Mouse (Mus musculus): Measurements from ENCODE around the gene Apol10a. TPM values are rescaled to one million over a fixed set of nuclear protein-coding genes. Genes with fewer than 3 reads are reported as not detected.
"Not testable (repeated sequence)": the region's sequence is repeated elsewhere in the genome, so short reads cannot be mapped to it uniquely, and the experiment has no call there.

Apol10a gene
- polyA plus RNA-seq (2012; ENCODE audit: insufficient read depth, insufficient read length, low replicate concordance, missing spikeins), result not detected in 2 replicates

DNA sequence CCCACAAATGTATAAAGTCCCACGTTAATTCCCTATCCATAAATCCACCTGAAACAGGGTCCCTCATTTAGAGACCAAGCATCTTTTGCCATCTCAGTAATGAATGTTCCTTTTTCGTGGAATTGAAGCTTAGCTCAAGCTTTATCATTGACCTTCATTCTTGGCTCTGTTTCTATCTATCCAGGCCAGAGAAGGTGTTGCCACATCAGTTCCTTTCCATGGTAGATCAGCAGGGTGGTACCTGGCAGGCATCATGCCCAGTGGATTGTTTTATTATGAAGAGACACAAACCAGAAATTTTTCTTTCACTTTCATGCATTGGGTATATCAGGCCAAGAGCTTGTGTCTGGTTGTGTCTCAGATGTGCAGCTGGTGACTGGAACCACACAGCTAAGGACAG, at the start of gene Apol10a:
Gene Apol10a (plus strand): TSS at position 355 of the 400 bp plus-strand sequence.
- not testable (repeated sequence) for H3K4me1 ChIP-seq (ENCODE audit: control insufficient read depth, insufficient read depth, low read length); H3K4me3 ChIP-seq (ENCODE audit: insufficient read depth, low read depth, low read length); H3K27ac ChIP-seq (ENCODE audit: insufficient read depth, low read depth, low read length)
- 85% methylated on average over 2 of the region's 2 CpGs for WGBS

DNA sequence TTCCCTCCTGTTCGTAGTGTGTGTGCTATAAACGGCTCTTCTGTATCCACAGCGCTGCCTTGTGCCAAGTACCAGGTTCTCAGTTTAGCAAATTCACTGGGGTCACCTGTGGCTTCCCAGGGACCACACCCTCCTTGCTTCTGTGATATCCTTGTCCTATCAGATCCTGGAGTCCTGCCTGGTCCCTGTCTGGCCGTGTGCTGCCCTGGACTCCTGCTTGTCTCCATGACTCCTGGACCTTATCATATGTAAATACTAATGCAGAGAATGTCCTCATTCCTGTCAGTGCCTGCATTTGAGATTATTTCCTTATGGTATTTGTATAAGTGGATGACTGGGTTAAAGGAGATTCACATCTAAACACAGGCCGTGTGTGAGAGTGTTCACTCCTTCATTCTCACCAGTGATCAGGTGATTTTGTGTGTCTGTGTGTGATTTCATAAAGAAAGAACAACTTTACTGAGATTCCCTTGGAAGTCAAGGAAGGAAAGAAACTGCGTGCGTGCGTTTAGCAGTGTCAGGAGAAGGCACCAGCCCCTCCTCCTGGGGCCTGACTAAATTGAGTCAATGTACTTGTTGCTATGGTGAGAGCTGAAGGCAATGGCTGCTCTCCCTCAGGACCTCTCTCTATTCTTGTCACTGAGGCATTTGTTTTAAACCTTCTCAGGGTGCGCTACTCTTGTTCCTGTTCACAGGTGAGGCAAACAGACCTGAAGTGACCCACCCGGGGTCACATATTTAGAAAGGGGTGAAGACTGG, 48.0 kb upstream of the Apol10a start:
- WGBS, result 58% methylated on average over 9 of the region's 10 CpGs
- not testable (repeated sequence) for H3K4me1 ChIP-seq (ENCODE audit: control insufficient read depth, insufficient read depth, low read length); H3K27ac ChIP-seq (ENCODE audit: insufficient read depth, low read depth, low read length); H3K4me3 ChIP-seq (ENCODE audit: insufficient read depth, low read depth, low read length)

DNA sequence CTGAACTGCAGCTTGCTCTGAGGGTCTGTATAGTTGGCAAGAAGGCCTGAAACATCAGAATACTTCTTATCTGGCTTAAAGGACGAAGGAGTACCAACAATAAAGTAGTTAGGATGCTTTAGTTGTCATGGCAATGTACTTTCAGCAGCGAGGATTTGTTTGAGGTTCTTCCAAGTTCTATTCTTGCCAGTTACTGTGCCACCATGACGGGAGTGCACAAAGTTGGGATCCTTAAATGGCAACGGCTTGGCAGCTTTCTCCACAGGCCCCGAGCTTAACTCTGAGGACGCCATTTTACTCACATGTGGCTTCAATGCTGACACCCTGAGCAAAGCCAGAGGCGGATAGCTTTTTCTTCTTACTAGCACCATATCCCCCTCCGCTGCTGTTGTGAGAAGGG, 32.1 kb upstream of the Apol10a start:
- 39% methylated on average over 8 of the region's 8 CpGs for WGBS
- H3K27ac ChIP-seq (ENCODE audit: insufficient read depth, low read depth, low read length), result not testable (repeated sequence)

DNA sequence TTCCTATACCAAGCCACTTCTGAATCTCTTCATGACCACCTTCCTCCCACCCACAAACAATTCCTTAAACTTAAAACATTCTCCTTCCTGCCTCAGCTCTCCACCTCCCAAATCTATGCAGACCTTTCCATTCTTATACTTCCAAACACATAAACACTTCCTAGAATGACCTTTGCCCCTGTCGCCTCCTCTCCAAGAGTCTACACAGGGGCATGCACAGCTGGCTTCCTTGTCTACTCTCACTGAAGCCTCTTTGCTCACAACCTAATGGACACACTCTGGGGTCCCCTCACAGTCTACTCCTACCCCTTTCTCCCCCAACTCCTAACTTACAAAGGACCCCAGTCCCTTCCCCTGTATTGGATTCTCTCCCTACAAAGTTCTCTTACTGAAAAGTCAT, 31.2 kb upstream of the Apol10a start:
- not testable (repeated sequence) for H3K4me3 ChIP-seq (ENCODE audit: insufficient read depth, low read depth, low read length); H3K27ac ChIP-seq (ENCODE audit: insufficient read depth, low read depth, low read length); H3K4me1 ChIP-seq (ENCODE audit: control insufficient read depth, insufficient read depth, low read length)
- 94% methylated on average over 1 of the region's 1 CpGs for WGBS

More for the DNA sequence above, 32.1 kb upstream of the Apol10a start:
- H3K4me3 ChIP-seq (ENCODE audit: insufficient read depth, low read depth, low read length); H3K4me1 ChIP-seq (ENCODE audit: control insufficient read depth, insufficient read depth, low read length): not testable (repeated sequence)

DNA sequence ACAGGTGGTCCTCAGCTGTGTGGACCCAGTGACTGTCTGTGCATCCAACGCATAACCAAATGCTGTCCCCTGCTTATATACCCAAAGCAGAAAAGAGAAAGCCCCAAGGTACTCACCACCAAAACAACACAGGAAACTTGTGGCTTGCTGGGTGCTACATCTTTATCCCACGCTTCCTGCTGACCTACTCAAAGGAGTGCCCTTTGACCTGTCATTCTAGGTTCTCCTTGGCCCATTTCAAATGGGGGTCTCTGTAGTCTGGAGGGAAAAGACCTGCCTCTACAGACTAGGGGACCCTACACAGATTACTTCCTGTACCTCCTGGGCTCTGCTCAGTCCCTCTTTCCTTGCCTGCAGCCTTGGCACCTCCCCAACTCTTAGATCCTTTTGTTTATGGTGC, 29.5 kb upstream of the Apol10a start, which contains the start of gene Apol7b:
Gene Apol7b (minus strand): TSS at position 101 of the 400 bp plus-strand sequence.
- not testable (repeated sequence) for H3K27ac ChIP-seq (ENCODE audit: insufficient read depth, low read depth, low read length); H3K4me1 ChIP-seq (ENCODE audit: control insufficient read depth, insufficient read depth, low read length); H3K4me3 ChIP-seq (ENCODE audit: insufficient read depth, low read depth, low read length)
- 89% methylated on average over 2 of the region's 2 CpGs for WGBS

DNA sequence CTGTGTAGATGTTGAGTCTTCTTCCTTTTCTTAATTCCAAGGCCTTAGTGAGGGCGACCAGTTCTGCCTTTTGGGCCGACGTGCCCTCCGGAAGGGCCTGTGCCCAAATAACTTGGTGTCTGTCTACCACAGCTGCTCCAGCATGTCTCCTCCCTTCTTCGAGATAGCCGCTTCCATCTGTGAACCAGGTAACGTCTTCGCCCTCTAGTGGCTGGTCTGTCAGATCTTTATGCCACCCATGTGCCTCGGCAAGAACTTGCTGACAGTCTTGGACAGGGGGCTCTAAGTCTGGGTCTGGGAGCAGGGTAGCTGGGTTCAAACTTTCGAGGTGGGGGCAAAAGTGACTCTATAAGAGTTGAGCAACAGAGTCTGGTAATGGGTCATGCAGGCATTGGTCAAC, 26.9 kb upstream of the Apol10a start:
- not testable (repeated sequence) for H3K27ac ChIP-seq (ENCODE audit: insufficient read depth, low read depth, low read length); H3K4me1 ChIP-seq (ENCODE audit: control insufficient read depth, insufficient read depth, low read length); H3K4me3 ChIP-seq (ENCODE audit: insufficient read depth, low read depth, low read length)
- WGBS, result 60% methylated on average over 10 of the region's 10 CpGs

DNA sequence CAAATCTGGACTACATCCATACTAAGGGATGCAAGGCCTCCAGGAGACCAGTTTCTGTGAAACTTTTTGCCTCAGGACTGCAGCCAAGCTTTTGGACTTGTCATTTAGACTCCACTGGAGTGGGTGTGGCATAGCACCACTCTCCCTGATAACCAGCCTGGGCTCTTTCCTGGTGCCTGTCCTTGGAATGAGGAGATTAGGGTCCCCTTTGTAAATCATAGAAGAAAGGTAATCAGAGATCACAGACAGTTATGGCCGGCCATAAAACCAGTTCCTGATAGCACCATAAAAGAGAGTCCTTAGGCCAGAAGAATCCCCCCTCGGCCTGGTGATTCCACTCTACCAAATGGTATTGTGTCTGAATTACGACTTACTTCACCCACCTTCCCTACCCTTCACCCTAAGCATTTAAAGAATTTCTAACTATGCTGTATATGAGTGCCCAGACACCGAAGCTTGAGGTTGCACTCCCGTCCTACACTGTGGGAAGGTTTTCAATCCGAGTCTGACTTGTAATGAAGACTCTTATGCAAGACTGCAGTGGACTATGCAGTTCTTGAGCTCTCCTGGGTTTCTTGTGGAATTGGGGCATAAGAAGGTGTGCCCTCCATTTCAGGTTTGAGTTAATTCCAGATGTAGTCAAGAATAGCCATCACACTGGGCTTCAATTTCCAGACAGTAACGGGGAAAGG, 2.0 kb upstream of the Apol10a start:
- not testable (repeated sequence) for H3K27ac ChIP-seq (ENCODE audit: insufficient read depth, low read depth, low read length); H3K4me3 ChIP-seq (ENCODE audit: insufficient read depth, low read depth, low read length); H3K4me1 ChIP-seq (ENCODE audit: control insufficient read depth, insufficient read depth, low read length)
- 88% methylated on average over 7 of the region's 7 CpGs for WGBS

DNA sequence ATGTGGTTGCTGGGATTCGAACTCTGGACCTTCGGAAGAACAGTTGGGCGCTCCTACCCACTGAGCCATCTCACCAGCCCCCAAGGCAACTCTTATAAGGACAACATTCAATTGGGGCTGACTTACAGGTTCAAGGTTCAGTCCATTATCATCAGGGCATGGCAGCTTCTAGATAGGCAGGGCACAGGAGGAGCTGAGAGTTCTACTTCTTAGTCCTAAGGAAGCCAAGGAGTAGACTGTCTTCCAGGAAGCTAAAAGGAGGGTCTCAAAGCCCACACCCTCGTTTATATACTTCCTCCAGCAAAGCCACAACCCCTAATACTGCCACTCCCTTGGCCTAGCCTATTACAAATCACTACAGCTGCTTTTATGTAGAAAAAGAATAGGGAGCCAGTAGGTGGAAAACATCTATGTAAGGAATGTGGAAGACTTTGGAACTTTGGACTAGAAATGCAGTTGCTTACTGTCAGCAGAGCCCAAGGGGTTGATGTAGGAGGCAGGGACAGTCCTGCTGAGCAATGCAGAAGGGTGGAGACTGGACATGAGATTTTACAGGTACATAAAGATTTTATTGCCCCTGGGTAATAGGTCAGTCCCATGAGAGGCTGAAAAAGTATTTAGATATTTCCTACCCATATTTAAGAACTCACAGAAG, 5.4 kb downstream of the Apol10a start:
- 76% methylated on average over 4 of the region's 4 CpGs for WGBS
- Histone ChIP-seq H3K4me1 (ENCODE audit: control insufficient read depth, insufficient read depth, low read length) (no peaks in the 10 kb centered on the region), H3K4me3 (ENCODE audit: insufficient read depth, low read depth, low read length) (no peak overlapping the region), H3K27ac (ENCODE audit: insufficient read depth, low read depth, low read length) (no peak overlapping the region)
- TF ChIP-seq CTCF (IDR thresholded peaks at IDR 0.05; ENCODE audit: insufficient read depth, low read depth, low read length), result no peak
- TF ChIP-seq POLR2A (IDR thresholded peaks at IDR 0.05; ENCODE audit: insufficient read depth, low read depth, low read length), result no peak

DNA sequence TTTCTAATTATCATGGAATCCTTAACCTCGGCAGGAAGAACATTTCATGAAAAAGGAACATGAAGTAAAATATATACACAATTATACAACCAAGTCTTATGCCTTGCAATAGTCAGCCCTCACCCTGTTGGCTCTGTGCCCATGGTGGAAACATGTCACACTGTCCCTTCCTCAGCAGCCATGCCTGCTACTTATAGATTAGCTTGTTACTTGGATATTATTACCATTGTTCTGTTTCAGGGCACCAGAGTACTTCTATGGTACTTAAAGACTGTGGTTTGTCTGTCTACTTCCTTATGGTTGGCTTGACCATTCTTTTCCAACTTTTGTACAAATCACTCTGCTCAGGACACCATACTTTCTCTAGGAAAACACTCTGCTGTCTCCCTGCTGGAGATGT, 16.3 kb downstream of the Apol10a start:
- not testable (repeated sequence) for H3K4me1 ChIP-seq (ENCODE audit: control insufficient read depth, insufficient read depth, low read length); H3K27ac ChIP-seq (ENCODE audit: insufficient read depth, low read depth, low read length); H3K4me3 ChIP-seq (ENCODE audit: insufficient read depth, low read depth, low read length)
- no CpG with 5 or more reads among the region's 1 CpGs for WGBS

DNA sequence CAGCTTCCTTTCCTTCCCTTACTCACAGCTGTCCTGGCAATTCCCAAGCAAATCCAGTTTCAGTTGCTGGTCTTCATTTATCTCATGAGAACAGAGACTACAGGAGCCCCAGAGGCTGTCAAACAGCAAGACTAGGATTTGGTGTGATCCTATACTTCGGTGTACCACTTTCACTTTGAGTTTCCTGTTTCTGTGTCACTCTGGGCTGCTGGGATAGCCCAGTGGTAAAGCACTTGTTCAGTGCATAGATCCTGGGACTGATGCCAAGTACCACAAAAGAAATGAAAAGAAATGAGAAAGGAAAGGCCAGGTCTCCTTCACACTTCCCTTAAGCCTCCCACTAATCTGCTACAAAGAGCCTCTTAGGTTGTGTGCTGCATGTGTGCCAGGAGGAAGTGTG, 17.8 kb downstream of the Apol10a start:
- WGBS, result 8% methylated on average over 1 of the region's 1 CpGs
- H3K4me1 ChIP-seq (ENCODE audit: control insufficient read depth, insufficient read depth, low read length); H3K27ac ChIP-seq (ENCODE audit: insufficient read depth, low read depth, low read length); H3K4me3 ChIP-seq (ENCODE audit: insufficient read depth, low read depth, low read length): not testable (repeated sequence)

DNA sequence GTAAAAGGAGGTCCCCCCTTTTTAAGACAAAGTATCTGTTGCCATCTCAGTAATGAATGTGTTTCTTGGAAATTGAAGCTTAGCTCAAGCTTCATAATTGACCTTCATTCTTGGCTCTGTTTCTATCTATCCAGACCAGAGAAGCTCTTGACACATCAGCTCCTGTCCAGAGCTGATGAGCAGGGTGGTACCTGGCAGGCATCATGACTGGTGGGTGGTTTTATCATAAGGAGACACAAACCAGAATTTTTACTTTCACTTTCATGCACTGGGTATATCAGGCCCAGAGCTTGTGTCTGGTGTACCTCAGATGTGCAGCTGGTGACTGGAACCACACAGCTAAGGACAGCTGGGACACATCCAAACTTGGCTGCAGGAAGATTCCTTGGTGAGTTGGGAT, 31.1 kb downstream of the Apol10a start, which contains the start of gene Apol11a:
Gene Apol11a (plus strand): TSS at position 306 of the 400 bp plus-strand sequence.
- not testable (repeated sequence) for H3K4me1 ChIP-seq (ENCODE audit: control insufficient read depth, insufficient read depth, low read length); H3K27ac ChIP-seq (ENCODE audit: insufficient read depth, low read depth, low read length); H3K4me3 ChIP-seq (ENCODE audit: insufficient read depth, low read depth, low read length)

DNA sequence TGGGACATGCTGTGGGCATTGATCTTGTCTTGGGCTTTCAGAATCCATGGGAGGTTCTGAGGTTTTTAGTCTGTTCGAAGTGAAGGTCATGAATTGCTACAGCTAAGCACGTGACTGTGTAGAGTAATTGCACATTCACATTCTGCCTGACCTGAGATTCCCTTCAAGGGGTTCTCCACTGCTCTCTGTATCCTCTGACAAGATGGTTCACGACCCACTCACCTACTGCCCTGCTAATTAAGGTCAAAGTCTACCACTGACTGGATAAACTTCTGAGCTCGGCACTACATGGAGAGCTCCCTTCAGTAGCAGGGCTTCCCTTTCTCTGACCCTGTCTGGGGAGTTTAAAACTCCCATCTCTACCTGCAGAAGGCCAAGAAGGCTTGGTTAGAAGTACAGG, 43.7 kb downstream of the Apol10a start:
- not testable (repeated sequence) for H3K4me3 ChIP-seq (ENCODE audit: insufficient read depth, low read depth, low read length); H3K27ac ChIP-seq (ENCODE audit: insufficient read depth, low read depth, low read length); H3K4me1 ChIP-seq (ENCODE audit: control insufficient read depth, insufficient read depth, low read length)
- WGBS, result 64% methylated on average over 4 of the region's 4 CpGs

DNA sequence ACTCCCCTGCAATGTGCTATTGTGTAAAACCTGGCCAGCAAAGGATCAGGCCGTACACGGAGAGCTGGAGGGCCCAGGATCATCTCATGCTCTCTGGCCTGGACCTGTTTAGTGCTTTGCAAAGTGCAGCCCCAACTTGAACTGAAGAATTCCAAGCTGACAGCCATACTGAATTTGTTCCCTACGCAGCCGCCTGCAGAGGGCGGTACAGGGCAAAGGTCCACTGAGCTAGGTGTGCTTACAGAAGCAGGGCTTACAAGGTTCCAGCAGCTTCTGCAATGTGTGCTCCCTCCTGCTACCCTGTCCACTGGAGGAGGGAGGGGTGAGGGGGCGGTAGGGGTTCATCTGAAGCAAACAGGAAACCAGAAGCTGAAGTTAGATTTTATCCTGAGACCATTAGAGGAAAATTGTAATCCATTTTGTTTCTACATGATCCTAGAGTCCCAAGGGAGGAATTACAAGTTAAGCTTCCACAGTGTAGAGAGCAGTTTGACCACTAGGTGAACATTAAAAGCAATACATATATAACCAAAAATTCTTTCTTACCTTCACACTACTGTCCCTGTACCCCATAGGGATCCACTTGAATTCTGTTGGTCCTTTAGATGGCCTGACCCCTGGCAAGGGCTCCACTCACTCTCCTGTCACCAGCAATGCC, 46.5 kb downstream of the Apol10a start:
- 19% methylated on average over 6 of the region's 6 CpGs for WGBS
- H3K27ac ChIP-seq (ENCODE audit: insufficient read depth, low read depth, low read length); H3K4me3 ChIP-seq (ENCODE audit: insufficient read depth, low read depth, low read length); H3K4me1 ChIP-seq (ENCODE audit: control insufficient read depth, insufficient read depth, low read length): not testable (repeated sequence)
